Mouse (Mus musculus): Measurements from ENCODE around the gene Syt7. TPM values are rescaled to one million over a fixed set of nuclear protein-coding genes. Genes with fewer than 3 reads are reported as not detected.

Syt7 gene
- not detected for total RNA-seq (2023)

DNA sequence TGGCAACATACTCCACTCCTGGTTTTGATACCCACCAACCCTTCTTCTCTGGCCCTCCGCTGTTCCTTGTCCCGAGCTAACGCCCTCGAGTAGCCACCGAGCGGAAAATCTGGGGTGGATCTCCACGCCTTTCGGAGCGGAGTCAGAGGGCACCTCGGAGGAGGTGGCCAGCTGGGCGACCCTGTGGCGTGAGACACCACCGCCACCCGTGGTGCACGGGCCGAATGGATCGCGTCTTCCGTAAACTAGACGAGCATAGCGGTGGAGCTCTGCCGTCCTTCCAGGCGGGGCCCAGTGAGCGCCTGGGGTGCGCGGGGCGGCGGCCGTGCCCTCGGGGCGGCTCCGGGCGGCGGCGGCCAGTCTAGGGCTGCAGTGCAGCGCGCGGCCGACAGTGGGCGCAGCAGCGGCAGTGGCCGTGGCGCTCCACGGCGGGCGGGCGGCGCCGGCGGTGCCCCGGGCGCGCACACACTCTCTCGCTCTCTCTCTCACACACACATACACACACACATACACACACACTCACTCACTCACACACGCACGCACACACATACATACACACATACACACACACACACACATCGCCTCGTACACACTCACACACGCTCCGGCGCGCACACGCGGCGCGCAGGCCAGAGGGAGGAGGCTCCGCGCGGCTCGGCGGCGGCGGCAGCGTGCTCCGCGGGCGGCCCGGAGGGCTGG lies at the start of gene Syt7:
Syt7 (plus strand) TSS at position 476 of the 699 bp plus-strand sequence.

DNA sequence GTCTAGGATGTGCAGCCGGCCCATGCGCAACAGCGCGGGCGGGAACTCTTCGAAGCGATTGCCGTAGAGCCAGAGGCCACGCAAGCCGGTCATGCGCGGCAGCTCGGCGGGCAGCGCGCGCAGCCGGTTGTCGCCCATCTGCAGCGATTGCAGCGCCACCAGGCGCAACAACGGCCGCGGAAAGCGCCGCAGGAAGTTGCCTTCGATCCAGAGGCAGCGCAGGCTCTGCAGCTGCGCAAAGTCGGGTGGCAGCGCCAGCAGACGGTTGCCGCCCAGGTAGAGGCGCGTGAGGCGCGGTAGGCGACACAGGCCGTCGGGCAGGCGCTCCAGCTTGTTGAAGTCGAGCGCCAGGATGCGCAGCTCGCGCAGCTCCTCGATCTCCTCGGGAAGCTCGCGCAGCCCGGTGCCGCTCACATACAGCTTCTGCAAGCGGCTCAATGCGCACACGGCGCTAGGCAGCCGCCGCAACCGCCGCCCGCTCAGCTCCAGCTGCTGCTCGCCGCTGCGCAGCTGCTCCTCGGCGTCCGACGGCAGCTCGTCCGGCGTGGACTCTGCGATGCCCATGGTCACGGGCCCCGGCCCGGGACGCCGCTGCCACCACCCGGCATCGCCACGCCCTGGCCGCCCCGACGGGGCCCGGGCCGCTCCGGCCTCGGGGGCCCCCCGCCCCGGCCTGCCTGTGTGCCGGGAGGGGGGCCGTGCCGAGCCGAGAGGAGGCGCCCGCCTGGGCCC lies 68.0 kb downstream of the Syt7 start, which contains the start of gene Lrrc10b:
Lrrc10b (minus strand) TSS at position 722 of the 732 bp plus-strand sequence.

DNA sequence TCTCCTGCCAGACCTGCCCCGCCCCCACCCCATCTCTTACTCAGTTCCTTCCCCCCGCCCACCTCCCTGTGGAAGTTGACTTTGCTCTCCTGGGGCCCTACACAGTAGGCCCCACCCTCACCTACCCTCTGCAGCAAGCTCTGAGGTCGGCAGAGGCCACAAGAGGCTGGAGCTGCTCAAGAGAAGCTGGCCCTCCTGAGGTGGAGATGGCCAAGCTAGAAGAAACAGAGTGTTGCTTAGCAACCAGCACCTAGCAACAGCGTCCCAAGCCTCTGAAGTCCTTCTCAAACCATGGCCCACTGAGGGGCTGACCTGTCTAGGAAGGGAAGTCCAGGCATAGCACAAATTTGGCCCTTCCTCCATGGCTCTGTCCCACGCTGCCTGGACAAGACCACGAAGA lies 93.8 kb downstream of the Syt7 start, which contains the start of gene Ppp1r32:
Ppp1r32 (minus strand) TSS at position 226 of the 400 bp plus-strand sequence.

Other genes with a start within 250 kb of the Syt7 start
- 13.4 TPM for gene Fads1, start 206.2 kb upstream of the Syt7 start, total RNA-seq (2023)
- 95.8 TPM for gene Tmem258, start 185.1 kb upstream of the Syt7 start, total RNA-seq (2023)
- 16.7 TPM for gene Fen1, start 184.9 kb upstream of the Syt7 start, total RNA-seq (2023)
- gene Myrf, start 148.3 kb upstream of the Syt7 start, total RNA-seq (2023): not detected
- not detected for gene Dagla, start 84.2 kb upstream of the Syt7 start, total RNA-seq (2023)
- not detected for gene Lrrc10b, start 68.4 kb downstream of the Syt7 start, total RNA-seq (2023)
- 10.7 TPM for gene Ppp1r32, start 93.8 kb downstream of the Syt7 start, total RNA-seq (2023)
- gene Cpsf7, start 136.2 kb downstream of the Syt7 start, total RNA-seq (2023): 131 TPM
- 51.1 TPM for gene Sdhaf2, start 137.1 kb downstream of the Syt7 start, total RNA-seq (2023)
- gene Tmem216, start 167.1 kb downstream of the Syt7 start, total RNA-seq (2023): 8.0 TPM
- 34.7 TPM for gene Cyb561a3, start 188.1 kb downstream of the Syt7 start, total RNA-seq (2023)
- gene Tmem138, start 188.3 kb downstream of the Syt7 start, total RNA-seq (2023): 6.6 TPM
- 211 TPM for gene Ddb1, start 216.2 kb downstream of the Syt7 start, total RNA-seq (2023)
- 7.0 TPM for gene Tkfc, start 216.6 kb downstream of the Syt7 start, total RNA-seq (2023)
- gene Vwce, start 245.1 kb downstream of the Syt7 start, total RNA-seq (2023): 7.6 TPM